Mouse (Mus musculus) liver, embryonic 14.5 days (tissue): ENCODE results near the gene Prkn. TPM values are rescaled to one million over a fixed set of nuclear protein-coding genes. Genes with fewer than 3 reads are reported as not detected.

Experiments
- ATAC-seq: fragments of 200-750 bp; cut with Nextera tagmentation; 2 replicates; pipeline ENCODE4 v1.8.0; 2017; ENCODE audit warnings: moderate number of reproducible peaks, mild to moderate bottlenecking, moderate library complexity; ENCODE audit not compliant: insufficient read depth
- DNase-seq, 3 experiments: peaks; one replicate each; pipeline ENCODE4 v3.0.0-alpha.2; 2012 to 2013; ENCODE audit warnings: low read depth in 3 of 3, low spot score in 3 of 3
- H3K27ac ChIP-seq: fragments of 300-500 bp; sonication (generic); 2 replicates; pipeline ENCODE4 v1.5.1; 2014; ENCODE audit warnings: moderate library complexity, mild to moderate bottlenecking, control low read depth, inconsistent platforms
- H3K27me3 ChIP-seq: fragments of 300-500 bp; sonication (generic); 2 replicates; pipeline ENCODE4 v1.6.1; 2014; ENCODE audit warnings: mild to moderate bottlenecking, low read length, moderate library complexity; ENCODE audit not compliant: control insufficient read depth, insufficient read depth
- H3K36me3 ChIP-seq: fragments of 300-500 bp; sonication (generic); replicated peaks from 2 replicates; pipeline ENCODE4 v1.6.1; 2014; ENCODE audit warnings: low read depth; ENCODE audit not compliant: control insufficient read depth, insufficient read depth
- H3K4me1 ChIP-seq, 2 experiments: fragments of 200-500 bp in 1 of 2; fragments of 300-500 bp in 1 of 2; sonication (generic) in 1 of 2; replicated peaks; 2 replicates each; pipeline ENCODE4 v1.6.1; 2012 to 2014; ENCODE audit warnings: antibody characterized with exemption in 1 of 2, inconsistent platforms in 1 of 2, low read length in 1 of 2; ENCODE audit not compliant: control insufficient read depth in 2 of 2, insufficient read depth in 2 of 2
- H3K4me2 ChIP-seq: fragments of 300-500 bp; sonication (generic); 2 replicates; pipeline ENCODE4 v1.6.1; 2014; ENCODE audit warnings: low read depth, mild to moderate bottlenecking, control low read depth, moderate library complexity
- H3K4me3 ChIP-seq, 2 experiments: fragments of 200-500 bp in 1 of 2; fragments of 300-500 bp in 1 of 2; sonication (generic) in 1 of 2; 2 replicates each; pipeline ENCODE4 v1.5.1; 2012 to 2014; ENCODE audit warnings: low read depth in 2 of 2, low read length in 2 of 2, mild to moderate bottlenecking in 2 of 2, control low read depth in 1 of 2, inconsistent platforms in 1 of 2, moderate library complexity in 1 of 2; ENCODE audit not compliant: insufficient read depth in 1 of 2
- H3K9ac ChIP-seq: fragments of 300-500 bp; sonication (generic); replicated peaks from 2 replicates; pipeline ENCODE4 v1.6.1; 2014; ENCODE audit warnings: mild to moderate bottlenecking, control low read depth, moderate library complexity
- H3K9me3 ChIP-seq: fragments of 300-500 bp; sonication (generic); 2 replicates; pipeline ENCODE4 v1.6.1; 2016; ENCODE audit warnings: low read length, mixed read lengths; ENCODE audit not compliant: control insufficient read depth
- CTCF ChIP-seq: IDR thresholded peaks from 2 replicates; pipeline ENCODE4 v1.5.1; 2016; ENCODE audit warnings: antibody characterized with exemption, low read depth, control low read depth
- EP300 ChIP-seq: IDR thresholded peaks from 2 replicates; pipeline ENCODE4 v1.6.1; 2016; ENCODE audit warnings: antibody characterized with exemption, low read depth
- WGBS: fragments of 180-500 bp; shearing (Covaris S2); extraction: QIAGEN DNeasy Blood & Tissue Kit; methylation state at CpG from one replicate; pipeline ENCODE4 v1.1.7; 2014; ENCODE audit not compliant: insufficient replicate concordance; 5-methylcytosine and 5-hydroxymethylcytosine counted together
- polyA plus RNA-seq, 2 experiments: library from polyadenylated mRNA; depleted of rRNA in 1 of 2; stranded (reverse) in 1 of 2; unstranded in 1 of 2; fragments of >200 nt; fragmentation: Nextera tagmentation in 1 of 2; extraction: Ambion mirVana in 1 of 2; gene quantifications; 2 replicates each; pipeline versions ENCODE4 v1.2.1 to v1.2.3; 2012 to 2014

Prkn gene
- polyA plus RNA-seq, 2 experiments = 0.17 to 0.61 TPM

- H3K9ac ChIP-seq = no peak overlapping the region
- no peak overlapping the region for H3K27ac ChIP-seq
- 72% methylated on average over 10 of the region's 10 CpGs for WGBS
- no peak overlapping the region for H3K4me3 ChIP-seq
- no peak for TF ChIP-seq CTCF
- no peak for TF ChIP-seq EP300
- DNase-seq = no peak
- no peaks in the 10 kb centered on the region for H3K36me3 ChIP-seq
- no peaks in the 10 kb centered on the region; the same call in 1 of the 2 replicates for H3K27me3 ChIP-seq
- H3K9me3 ChIP-seq = no peaks in the 10 kb centered on the region
- ATAC-seq = no peak
- H3K4me1 ChIP-seq = no peaks in the 10 kb centered on the region
- no peak overlapping the region for H3K4me2 ChIP-seq
These were observed 1221.2 kb downstream of the Prkn start for GRCm38 (mm10) chr17:12061381-12061780.

- no peak overlapping the region for H3K4me3 ChIP-seq
- no peak overlapping the region for H3K4me2 ChIP-seq
- H3K9ac ChIP-seq = no peak overlapping the region
- no peaks in the 10 kb centered on the region for H3K36me3 ChIP-seq
- H3K4me1 ChIP-seq = no peaks in the 10 kb centered on the region
- H3K27ac ChIP-seq = no peak overlapping the region
- H3K9me3 ChIP-seq = no peaks in the 10 kb centered on the region
- ATAC-seq (no peak), DNase-seq (no peak)
- H3K27me3 ChIP-seq = no peaks in the 10 kb centered on the region; the same call in 1 of the 2 replicates
- WGBS = 69% methylated on average over 3 of the region's 3 CpGs
- TF ChIP-seq EP300 (no peak), CTCF (no peak)
These were observed 1222.7 kb downstream of the Prkn start for GRCm38 (mm10) chr17:12062861-12063260.

DNA sequence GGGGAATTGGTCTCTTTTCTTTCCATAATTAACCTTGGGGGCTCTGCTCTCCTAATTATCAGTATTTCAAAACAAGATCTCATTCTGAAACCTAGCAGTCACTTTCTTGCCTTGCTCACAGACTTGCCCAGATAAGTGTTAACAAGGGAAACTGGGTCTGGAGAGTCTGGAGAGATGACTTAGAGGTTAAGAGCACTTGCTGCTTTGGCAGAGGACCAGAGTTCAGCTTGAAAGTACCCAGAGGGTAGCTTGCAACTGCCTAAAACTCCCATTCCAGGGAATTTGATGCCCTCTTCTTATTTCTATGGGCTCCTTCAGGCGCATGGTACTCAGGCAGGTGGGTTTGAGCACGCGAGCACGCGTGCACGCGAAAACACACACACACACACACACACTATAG lies 1223.3 kb downstream of the Prkn start:
- no peak overlapping the region for H3K9ac ChIP-seq

DNA sequence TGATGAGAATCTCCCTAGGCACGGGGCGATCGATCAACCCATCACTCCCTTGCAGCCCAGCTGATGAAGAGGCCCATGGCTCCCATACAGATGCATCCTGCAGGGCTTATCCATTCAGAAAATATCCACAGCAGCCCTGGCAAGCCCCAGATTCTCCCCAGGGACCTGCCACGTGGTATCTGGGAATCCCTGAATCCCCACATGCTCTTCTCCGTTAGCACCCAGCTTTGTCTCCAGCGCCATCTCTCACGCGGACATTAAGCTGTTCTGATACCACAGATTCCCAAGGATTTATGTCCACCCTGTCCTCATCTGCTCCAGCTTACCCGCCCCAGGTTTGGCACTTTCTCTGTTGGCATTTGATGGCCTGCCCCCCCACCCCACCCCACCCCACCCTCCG lies 1225.9 kb downstream of the Prkn start:
- DNase-seq = no peak
- WGBS = 70% methylated on average over 10 of the region's 10 CpGs
- ATAC-seq = no peak

More for the DNA sequence above, 1223.3 kb downstream of the Prkn start:
- H3K27ac ChIP-seq = no peak overlapping the region
- H3K4me3 ChIP-seq = no peak overlapping the region
- H3K9me3 ChIP-seq = no peaks in the 10 kb centered on the region
- 86% methylated on average over 7 of the region's 7 CpGs for WGBS
- H3K4me2 ChIP-seq = no peak overlapping the region
- no peak for DNase-seq
- no peak for ATAC-seq
- no peaks in the 10 kb centered on the region; the same call in 1 of the 2 replicates for H3K27me3 ChIP-seq
- TF ChIP-seq CTCF = no peak
- TF ChIP-seq EP300 = no peak
- H3K4me1 ChIP-seq = no peaks in the 10 kb centered on the region
- no peaks in the 10 kb centered on the region for H3K36me3 ChIP-seq

GRCm38 (mm10) chr17:12076816-12077215 lies 1236.6 kb downstream of the Prkn start:
- ATAC-seq (no peak), DNase-seq (no peak)
- Histone ChIP-seq H3K27me3 (no peaks in the 10 kb centered on the region), H3K9me3 (no peaks in the 10 kb centered on the region), H3K4me1 (no peaks in the 10 kb centered on the region), H3K9ac (no peak overlapping the region), H3K4me3 (no peak overlapping the region), H3K36me3 (no peaks in the 10 kb centered on the region), H3K27ac (no peak overlapping the region), H3K4me2 (no peak overlapping the region)
- no peak for TF ChIP-seq EP300
- 42% methylated on average over 2 of the region's 2 CpGs for WGBS

More for the DNA sequence above, 1225.9 kb downstream of the Prkn start:
- Histone ChIP-seq H3K27me3 (no peaks in the 10 kb centered on the region; the same call in 1 of the 2 replicates), H3K4me1 (no peaks in the 10 kb centered on the region), H3K4me2 (no peak overlapping the region), H3K4me3 (no peak overlapping the region), H3K9ac (no peak overlapping the region), H3K36me3 (no peaks in the 10 kb centered on the region), H3K9me3 (no peaks in the 10 kb centered on the region; the same call in 1 of the 2 replicates), H3K27ac (no peak overlapping the region)
- TF ChIP-seq CTCF (no peak), EP300 (no peak)
